Mouse (Mus musculus): ENCODE results near the gene Fam19a5.

Gene Fam19a5

DNA sequence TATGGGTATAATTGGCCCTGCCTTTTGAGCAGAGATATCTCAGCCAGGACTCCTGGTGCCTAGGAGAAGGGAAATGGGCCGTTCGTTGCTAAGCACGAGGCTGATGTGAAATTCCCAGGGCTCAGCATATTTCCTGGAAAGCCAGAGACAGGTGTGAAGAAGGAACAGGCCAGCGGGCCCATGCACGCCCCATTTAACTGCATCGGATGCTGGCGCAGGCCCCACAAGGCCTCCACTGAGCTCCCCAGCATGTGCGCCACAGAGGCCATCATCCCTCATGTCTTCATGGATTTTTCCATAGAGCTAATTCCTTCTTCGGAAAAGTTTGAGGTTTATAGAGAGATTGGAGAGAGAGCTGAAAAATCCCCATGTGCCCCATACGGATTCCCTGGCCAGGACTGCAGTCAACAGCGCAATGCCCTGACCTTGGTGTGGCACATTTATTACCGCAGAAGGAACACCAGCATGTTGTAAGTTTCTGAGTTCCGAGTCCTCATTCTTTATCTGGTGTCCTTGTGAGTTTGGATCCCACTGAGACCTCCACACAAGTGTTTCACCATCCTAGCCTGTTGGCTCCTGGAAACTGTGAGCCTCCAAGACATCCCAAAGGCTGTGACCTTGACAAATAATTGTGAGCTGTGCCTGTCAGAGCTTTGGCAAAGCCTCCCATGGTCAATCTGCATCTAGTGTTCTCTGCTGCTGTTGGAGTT lies 122.1 kb downstream of the Fam19a5 start:
- no peak for DNase-seq (ENCODE audit: low read depth, low spot score)

DNA sequence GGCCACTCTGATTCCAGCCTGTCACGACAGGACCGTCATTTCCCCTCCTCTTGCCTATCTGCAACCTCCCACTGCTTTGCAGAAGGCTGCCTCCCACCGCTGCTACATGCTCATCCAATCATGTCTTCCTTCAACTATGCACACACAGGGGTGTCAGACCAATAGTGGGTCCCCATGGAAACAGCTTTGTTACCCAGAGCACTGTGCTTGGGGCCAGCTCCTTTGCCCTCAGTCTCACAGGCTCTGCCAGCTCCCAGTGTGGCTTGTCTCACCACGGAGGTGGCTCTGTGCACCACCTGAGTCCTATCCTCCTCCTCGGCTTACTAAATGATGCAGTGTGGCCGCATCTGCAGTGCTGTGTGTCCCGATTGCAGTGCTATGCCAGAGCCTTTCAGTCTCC lies 123.3 kb downstream of the Fam19a5 start:
- DNase-seq (ENCODE audit: low read depth, low spot score): no peak

DNA sequence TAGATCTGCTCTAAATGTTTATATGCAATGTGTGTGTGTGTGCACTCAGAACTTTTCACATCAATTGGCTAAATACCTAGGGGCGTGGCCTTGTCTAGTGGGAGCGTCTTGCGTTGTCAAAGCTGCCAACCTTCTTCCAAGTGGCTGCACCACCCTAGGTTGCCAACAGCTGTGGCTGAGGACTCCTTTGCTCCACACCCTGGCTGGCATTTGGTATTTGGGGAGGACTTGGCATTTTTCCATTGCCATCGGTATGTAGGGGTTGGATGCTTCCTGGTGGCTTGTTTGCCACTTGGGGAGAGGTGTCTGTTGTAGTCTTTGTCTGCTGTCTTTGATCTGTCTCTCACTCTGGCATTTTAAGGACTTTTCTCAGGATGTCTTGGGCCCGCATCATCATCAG lies 124.0 kb downstream of the Fam19a5 start:
- no peak for DNase-seq (ENCODE audit: low read depth, low spot score)

DNA sequence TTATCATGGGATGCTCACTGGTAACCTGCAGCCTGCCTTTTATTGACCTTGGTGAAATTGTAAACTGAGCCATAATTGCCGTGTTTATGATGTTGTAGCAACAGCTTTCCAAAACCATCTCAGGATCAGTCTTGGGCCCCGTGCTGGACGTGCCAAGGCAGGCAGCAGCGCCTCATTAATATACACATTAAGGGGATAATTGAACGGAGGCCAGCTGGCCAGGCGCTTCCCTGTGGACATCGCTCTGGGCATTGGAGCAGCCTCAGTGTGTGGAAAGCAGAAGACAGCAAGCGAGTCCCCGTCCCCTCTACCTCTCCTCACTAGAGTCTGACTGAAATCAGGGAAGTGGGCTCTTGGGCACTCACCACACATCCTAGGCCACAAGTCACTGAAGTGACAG lies 127.8 kb downstream of the Fam19a5 start:
- DNase-seq (ENCODE audit: low read depth, low spot score): no peak

DNA sequence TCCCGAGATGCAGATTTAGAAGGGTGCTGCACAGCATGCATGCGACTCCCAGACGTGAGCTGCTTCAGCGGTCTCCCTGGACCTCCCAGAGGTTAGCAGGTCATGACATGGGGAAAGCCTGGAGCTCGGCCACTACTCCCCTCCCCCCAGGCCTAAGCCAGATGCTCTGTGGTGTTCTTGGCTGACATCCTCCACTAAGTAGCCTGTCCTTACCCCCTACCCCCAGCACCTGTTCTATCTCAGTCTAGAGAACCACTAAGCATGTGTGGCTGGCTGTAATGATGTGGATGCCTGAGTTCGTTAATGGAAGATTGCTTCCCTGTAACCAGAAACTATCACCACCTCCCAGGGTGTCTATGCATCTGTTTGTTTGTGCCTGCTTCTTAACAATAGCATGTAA lies 134.6 kb downstream of the Fam19a5 start:
- no peak for DNase-seq (ENCODE audit: low read depth, low spot score)

DNA sequence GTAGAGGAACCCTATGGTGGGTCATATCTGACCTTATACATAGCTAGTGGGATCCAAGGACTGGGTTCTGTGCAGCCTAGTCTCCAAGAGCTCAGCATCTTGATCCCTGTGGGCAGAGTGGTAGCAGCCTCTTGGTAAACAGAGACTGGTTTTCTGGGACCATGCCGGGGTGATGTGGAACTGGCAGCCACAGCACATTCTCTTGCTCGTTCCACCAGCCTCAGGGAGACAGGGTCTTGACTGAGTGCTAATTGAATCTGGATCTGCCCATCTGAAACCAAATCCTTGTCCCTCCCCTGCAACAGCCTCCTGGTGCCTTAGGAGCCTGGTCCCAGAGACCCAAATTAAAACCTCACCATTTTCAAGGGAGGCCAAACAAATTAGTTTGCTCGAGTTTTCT lies 138.3 kb downstream of the Fam19a5 start:
- no peak for DNase-seq (ENCODE audit: low read depth, low spot score)

DNA sequence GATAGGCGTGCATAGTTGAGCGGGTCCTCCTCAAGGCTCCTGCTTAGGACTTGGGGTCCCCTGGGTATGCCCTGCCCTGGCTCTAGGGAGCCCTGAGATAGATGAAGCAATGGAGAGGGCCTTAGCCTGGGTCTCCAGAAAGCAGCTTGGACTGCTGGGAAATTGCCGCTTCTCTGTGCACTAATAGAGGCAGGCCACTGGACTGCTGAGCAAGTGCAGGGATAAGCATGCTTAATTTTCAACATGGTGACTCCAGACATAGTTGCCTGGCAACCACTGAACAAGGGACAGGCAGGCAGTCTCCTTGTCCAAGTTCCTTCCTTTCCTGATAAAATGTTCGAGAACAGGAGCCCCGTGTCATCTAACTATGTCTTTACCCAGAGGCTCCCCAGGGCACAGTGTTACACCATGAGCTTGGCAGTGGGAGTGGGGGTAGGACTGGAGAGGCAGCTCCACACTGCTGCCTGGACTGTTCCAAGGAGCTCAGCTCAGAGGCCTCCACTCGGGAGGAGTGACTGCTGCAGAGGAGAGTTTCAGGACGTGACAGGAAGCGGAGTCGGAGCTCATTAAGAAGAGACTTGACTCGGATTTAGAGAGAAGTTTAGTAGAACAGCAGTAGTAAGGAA lies 142.4 kb downstream of the Fam19a5 start:
- no peak for DNase-seq (ENCODE audit: low read depth, low spot score)

DNA sequence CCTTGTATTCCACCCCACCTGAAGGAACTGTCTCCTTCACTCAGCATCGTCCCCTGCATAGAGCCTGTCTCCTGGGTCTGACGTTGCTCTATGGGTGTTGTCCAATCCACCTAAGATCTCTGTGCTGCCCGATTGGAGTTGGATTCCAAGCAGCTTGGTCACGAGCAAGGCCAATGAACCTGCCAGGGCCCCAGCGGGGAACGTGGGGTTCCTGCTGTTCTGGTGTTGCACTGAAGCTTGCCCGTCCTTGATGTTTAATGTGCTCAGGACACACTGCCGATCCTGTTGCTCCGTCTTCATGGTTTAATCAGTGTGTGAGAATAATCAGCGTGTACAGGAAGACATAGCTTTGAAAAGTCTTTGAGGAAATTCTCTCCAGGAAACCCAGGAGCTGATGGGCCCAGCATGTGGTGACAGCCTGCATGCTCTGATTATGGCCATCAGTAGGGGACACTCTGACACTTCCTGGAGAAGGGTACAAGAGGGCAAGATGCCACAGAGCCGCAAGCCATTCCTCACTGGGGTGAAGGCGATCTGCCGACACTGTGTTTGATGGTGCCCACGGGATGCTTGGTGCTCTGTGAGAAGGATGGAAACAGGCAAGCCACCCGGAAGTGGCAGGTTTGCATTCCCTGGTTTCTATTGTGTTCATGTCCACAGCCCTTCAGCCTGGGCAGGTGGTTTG lies 147.3 kb downstream of the Fam19a5 start:
- DNase-seq (ENCODE audit: low read depth, low spot score): no peak

DNA sequence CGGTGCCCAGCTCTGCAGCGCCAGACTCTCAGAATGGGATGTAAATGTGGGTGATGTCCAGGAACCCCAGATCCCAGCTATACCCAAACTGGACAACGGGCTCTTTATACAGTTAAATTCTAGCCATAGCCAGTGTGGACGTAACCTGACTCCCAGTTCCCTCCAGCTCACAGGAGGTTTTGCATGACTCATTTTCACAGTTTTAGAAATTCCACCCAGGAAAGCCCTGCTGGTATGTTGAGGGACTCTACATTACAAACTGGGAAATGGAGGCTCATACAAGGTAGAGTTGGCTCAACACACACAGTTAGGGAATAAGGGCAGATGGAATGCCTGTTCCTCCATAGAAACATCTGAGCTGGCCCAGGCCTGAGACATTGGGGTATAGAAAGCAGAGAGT lies 147.9 kb downstream of the Fam19a5 start:
- DNase-seq (ENCODE audit: low read depth, low spot score): no peak

DNA sequence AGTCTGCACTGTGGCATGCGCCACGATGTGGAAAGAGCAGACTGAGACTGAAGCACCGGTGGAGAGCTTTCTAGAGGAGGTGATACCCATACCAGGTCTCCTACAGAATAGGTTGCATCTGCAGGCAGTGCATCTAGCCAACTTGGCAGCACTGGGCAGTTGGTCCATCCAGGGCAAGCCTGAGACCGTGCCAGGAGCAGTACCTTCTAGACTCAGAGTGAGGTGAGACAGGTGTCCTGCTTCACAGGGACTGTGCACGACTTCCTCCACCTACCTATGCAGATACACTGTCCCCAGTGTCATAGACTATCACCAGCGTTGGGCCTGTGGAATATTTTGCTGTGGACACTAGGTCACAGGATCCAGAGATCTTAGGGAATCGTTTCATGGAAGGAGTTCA lies 148.3 kb downstream of the Fam19a5 start:
- DNase-seq (ENCODE audit: low read depth, low spot score): no peak

DNA sequence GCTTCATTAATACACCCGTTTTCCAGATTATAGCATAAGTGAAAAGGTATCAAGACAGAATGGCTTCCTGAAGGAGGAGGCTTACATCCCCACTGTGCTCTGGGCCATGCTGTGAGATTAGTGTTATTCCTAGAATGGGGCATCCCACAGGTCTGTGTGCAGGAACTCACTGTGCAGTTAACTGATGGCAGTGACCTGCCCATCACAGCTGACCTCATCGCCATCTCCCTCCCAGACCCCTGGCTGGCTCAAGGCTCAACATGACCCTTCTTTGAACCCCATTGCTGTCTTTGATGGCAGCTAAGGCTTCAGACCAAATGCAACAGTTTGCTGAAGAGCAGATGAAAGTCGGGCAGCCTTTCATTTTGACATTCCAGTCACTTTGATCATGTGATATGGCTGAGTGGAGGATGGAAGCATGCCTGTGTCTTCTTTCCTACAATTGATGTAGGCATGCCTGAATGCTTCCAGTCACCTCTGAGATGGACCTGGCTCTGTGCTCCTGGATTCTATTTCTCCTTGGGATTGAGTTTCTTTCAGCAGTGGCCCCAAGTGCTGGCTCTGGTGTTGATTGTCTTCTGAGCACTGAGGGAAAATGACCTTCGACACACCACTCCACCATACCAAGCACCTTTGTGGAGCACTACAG lies 148.9 kb downstream of the Fam19a5 start:
- no peak for DNase-seq (ENCODE audit: low read depth, low spot score)

DNA sequence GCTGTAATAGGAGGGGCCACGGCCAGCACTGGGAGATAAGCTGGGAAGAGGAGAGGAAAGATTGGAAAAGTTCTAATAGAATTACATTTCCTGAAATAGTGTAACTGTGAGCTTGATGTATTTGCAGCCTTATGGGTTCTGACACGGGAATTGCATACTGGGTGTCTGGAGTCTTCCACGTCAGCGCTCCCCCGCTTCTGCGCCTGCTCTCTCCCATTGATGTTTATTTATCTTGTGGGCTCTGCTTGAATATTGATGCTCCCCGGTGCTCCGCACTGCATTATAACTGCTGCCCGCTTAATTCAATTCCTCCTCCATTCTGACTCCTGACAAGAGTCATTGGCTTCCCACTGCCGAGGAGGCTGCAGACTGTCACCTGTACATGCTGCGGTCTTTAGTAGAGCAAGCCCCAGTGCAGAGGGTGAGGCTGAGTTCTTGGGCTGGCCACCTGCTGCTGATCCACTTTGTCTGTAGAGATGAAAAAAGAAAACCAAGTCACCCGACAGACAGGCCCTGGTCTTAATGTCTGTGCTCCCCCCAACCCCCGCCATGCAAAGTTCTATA lies 153.4 kb downstream of the Fam19a5 start:
- DNase-seq (ENCODE audit: low read depth, low spot score): no peak

DNA sequence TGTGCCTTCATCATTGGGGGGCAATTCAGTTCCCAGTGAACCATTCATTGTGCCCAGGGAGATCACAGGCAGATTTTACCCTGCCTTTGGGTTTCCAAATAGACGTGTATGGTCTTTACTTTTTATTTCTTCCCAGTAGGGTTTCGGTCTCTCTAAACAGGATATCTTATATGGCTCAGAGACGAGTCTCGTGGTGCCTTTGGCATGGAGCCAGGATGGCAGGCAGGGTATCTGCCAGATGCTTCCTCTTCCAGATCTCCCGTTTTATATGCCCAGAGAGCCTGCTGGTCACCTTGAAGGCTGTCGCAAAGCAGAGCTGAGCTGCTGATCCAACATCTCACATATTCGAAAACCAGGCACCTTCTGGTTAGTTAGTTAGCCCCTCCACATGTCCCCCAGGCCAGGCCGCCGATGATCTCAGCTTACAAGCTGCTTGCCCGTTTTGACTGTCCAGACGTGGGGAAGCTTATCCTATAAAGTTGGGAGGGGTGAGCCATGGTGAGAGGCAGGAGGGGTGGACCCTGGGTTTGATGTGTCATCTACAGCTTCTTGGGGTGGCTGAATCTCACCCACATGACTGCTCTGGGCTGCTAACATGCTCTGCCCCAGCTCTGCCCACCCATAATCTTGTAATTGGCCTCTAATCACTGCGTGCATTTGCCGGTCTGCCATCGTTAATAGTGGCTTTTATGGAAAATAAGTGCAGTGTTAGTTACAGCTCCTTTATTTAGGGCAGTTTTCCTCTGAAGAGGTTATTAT lies 154.6 kb downstream of the Fam19a5 start:
- no peak for DNase-seq (ENCODE audit: low read depth, low spot score)

DNA sequence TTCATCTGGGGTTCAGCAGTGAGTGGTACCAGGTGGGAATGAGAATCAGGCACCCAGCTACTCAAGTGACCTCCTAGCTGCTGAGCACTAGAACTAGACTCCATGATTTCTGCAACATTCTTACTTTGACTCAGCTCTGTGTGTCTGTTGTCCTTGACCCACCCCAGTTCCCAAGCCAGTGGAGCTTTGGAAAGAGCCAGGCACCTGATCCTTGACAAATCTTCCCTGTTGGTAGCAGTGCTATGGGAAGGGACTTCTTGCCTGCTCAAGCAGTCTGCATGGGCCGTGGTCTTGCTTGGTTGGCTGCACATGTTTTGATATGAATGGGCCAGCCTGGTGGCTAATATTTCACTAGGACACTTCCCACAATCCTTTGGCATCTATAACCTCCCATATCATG lies 158.7 kb downstream of the Fam19a5 start:
- DNase-seq (ENCODE audit: low read depth, low spot score): no peak

DNA sequence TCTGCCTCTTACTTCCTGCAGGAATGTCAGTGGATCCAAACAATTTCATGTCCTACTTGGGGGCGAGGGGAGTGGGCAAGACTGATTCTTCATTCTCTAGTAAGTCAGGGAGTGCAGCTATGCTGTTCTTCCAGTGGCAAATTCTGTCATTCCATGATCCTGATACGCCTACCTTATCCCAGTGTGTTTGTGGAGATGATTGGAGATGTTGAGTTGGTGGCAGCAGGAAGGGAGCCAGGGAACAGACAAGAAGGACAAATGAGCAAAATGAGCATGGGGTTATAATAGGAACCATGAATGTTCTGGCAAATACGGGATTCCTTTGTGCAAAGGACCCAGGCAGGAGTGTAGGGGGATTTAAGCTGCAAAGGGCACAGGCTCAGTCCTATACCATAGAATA lies 159.2 kb downstream of the Fam19a5 start:
- DNase-seq (ENCODE audit: low read depth, low spot score): no peak

DNA sequence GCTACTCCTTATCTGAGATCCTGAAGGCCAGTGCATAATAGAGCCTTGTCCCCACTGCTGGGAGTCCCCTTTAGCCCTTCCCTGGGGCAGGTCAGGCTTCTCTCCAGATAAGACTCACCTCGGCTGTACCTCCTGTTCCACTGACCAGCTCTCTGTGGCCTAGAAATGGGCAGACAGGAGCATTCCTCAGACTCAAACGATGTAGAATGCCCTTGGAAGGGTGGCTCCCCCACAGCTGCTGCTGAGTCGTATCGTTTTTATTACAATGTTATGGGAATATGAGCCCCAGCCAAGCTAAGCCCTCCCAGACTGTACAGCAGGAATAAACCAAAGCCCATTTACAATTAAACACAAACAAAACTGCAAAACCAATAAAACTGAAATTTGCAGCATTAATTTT lies 167.7 kb downstream of the Fam19a5 start:
- no peak for DNase-seq (ENCODE audit: low read depth, low spot score)

DNA sequence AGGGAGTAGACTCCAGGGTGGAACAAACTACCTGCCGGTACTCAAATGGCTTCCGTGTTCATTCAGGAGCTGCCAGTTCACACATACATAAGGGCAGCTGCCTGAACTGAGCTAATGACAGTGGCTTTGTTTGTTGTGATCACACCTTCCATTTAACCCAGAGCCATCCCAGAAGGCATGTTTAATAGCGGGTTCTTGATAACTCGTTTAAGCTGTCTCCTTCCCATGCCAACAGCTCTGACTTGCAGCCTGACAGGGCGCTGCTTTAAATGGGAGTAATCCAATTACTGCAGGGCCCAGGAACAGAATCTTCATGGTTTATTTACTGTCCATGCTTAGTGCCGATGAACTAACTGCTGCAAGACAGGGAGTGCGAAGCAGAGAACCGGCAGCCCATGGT lies 168.1 kb downstream of the Fam19a5 start:
- DNase-seq (ENCODE audit: low read depth, low spot score): no peak

DNA sequence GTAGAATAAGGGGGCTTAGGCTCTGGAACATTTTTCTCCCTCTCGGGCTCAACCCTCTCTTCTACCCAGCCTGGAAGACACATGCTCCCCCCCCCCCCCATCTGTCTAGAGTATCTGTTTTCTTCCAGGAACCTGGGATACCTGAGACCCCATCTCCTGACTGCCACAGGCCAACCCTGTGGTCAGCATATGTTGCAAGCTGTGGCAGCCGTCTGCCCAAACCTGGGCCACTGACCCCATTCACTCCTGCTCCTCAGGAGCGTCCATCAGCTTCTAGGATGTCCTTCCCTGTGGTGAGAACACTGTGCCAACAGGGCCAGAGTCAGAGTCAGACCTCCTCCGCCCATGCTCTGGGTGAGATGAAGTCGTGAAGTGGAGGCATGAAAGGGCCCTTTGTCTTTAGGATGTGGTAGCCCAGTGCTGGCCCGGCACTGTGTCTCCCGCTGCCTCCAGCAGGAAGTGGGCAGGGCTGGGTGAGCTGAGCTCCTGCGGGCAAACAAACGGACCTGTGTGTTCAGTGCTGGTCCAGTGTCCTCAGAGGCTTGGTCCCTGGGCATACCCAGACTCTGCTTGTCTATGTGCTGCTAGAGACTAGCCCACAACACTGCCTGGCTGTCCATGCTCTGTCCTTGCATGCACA lies 171.1 kb downstream of the Fam19a5 start:
- peak; percentile 33 for DNase-seq (ENCODE audit: low read depth, low spot score)

DNA sequence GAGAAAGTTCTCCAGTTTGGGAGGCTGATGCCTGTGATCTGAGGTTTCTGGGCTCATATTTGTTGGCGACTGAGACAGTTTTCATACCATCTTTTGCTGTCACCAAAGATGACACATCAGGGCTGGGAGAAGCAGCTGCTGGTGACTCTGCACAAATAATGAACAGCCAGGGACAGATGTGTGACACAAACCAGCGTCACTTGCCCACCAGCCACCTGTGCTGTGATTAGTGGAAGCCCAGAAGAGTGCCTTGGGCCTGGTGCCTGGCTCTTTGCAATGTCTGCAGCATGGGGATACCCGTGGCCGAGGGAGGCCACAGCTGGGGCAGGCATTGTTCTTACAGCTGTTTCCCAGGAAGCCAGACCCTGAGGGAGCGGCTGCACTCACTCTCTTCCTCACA lies 173.0 kb downstream of the Fam19a5 start:
- DNase-seq (ENCODE audit: low read depth, low spot score): no peak

DNA sequence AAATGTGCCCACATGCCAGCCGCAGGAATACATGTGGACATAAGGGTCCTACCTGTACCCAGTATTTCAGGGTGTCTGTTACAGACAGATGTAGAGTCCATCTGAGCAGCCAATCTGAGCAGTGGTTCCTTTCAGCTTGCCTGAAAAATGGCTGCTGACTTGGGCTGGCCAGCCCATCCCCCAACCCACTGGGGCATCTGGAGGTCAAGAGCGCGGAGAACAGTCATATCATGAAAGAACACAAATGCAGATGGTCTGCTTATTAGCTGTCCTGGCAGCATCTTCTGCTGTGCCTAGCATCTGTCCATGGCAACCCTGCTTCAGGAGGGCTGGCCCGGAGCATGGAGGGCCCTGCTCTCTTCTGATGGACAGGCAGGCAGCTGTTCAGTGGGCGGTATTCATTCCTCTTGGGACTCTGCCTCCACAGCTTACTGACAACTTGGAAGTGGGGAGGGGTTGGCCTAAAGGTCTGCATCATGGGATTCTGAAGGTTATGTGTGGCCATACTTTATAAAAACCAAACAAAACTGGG lies 179.4 kb downstream of the Fam19a5 start:
- DNase-seq (ENCODE audit: low read depth, low spot score): no peak
